Comparison of ENCODE assay signal across 17 mouse cellular contexts in genomic region chr12:75467814-75468213, GRCm38 (mm10). TPM values are rescaled to one million over a fixed set of nuclear protein-coding genes. Genes with fewer than 3 reads are reported as not detected.
A peak's percentile ranks its signal among the peaks of the same experiment; 100 is the strongest.
DNase-seq lines count a peak whose midpoint lies in the region; ATAC-seq and TF ChIP-seq lines count a peak whose summit lies in the region.
"Had no signal": no experiment of that assay in that cellular context is flagged by ENCODE, and none has a peak within 500 bp of the region (broad histone marks: within the 10 kb centered on the region; RNA-seq: fewer than 3 reads in every experiment).

No protein-coding gene starts in this region.

- H3K4me3 ChIP-seq in kidney, embryonic 15.5 days (replicated peaks), result no peak overlapping the region
- H3K4me3 ChIP-seq in lung, postnatal 0 days (ENCODE audit: low read depth, low read length), result no peak overlapping the region
- H3K4me3 ChIP-seq in embryonic facial prominence, embryonic 14.5 days (ENCODE audit: low read depth, low read length), result no peak overlapping the region
- no peak overlapping the region for H3K4me3 ChIP-seq in forebrain, postnatal 0 days (ENCODE audit: low read depth, low read length)
- H3K4me3 ChIP-seq: erythroblast, embryonic 14.5 days; hindbrain, embryonic 10.5 days had no signal

- WGBS in kidney, embryonic 15.5 days, result 92% methylated on average over 6 of the region's 6 CpGs
- WGBS in lung, postnatal 0 days, result 75% methylated on average over 6 of the region's 6 CpGs
- WGBS in embryonic facial prominence, embryonic 14.5 days, result 81% methylated on average over 6 of the region's 6 CpGs
- 87% methylated on average over 6 of the region's 6 CpGs for WGBS in forebrain, postnatal 0 days

- H3K27ac ChIP-seq in kidney, embryonic 15.5 days, result no peak overlapping the region
- no peak overlapping the region for H3K27ac ChIP-seq in lung, postnatal 0 days (ENCODE audit: low read length)
- peak overlapping the region; percentile 22; the same call in 1 of the 2 replicates for H3K27ac ChIP-seq in embryonic facial prominence, embryonic 14.5 days (replicated peaks; ENCODE audit: low read depth, low read length)
- no peak overlapping the region for H3K27ac ChIP-seq in forebrain, postnatal 0 days (ENCODE audit: low read depth, low read length)
- H3K27ac ChIP-seq: hindbrain, embryonic 10.5 days; macrophage had no signal

- no peaks in the 10 kb centered on the region for H3K27me3 ChIP-seq in kidney, embryonic 15.5 days
- H3K27me3 ChIP-seq in lung, postnatal 0 days (replicated peaks; ENCODE audit: insufficient read depth, low read length), result no peaks in the 10 kb centered on the region
- no peaks in the 10 kb centered on the region for H3K27me3 ChIP-seq in embryonic facial prominence, embryonic 14.5 days (replicated peaks; ENCODE audit: control insufficient read depth, insufficient read depth, low read length)
- no peaks in the 10 kb centered on the region for H3K27me3 ChIP-seq in forebrain, postnatal 0 days (ENCODE audit: insufficient read depth, low read length)

- no peak for TF ChIP-seq EP300 in lung, postnatal 0 days (IDR thresholded peaks at IDR 0.05)

- H3K9ac ChIP-seq in kidney, embryonic 15.5 days, result no peak overlapping the region
- H3K9ac ChIP-seq in lung, postnatal 0 days (replicated peaks; ENCODE audit: low read depth), result no peak overlapping the region
- H3K9ac ChIP-seq in embryonic facial prominence, embryonic 14.5 days (ENCODE audit: low read depth, low read length), result no peak overlapping the region
- no peak overlapping the region for H3K9ac ChIP-seq in forebrain, postnatal 0 days

- 0 out of 2 replicates have a peak, but pooled peaks cover 7% of the 10 kb centered on the region for H3K4me1 ChIP-seq in kidney, embryonic 15.5 days
- peaks cover 3% of the 10 kb centered on the region; the same call in 1 of the 2 replicates for H3K4me1 ChIP-seq in lung, postnatal 0 days (ENCODE audit: insufficient read depth, low read depth, low read length)
- H3K4me1 ChIP-seq in embryonic facial prominence, embryonic 14.5 days (ENCODE audit: control insufficient read depth, insufficient read depth, low read length), result no peaks in the 10 kb centered on the region
- no peaks in the 10 kb centered on the region for H3K4me1 ChIP-seq in forebrain, postnatal 0 days (ENCODE audit: insufficient read depth)
- H3K4me1 ChIP-seq: hindbrain, embryonic 10.5 days had no signal

- no peak for ATAC-seq in kidney, embryonic 15.5 days (replicated peaks; ENCODE audit: low FRiP score)
- ATAC-seq in lung, postnatal 0 days, result no peak
- ATAC-seq in embryonic facial prominence, embryonic 14.5 days (ENCODE audit: low read depth), result no peak
- ATAC-seq in forebrain, postnatal 0 days, result no peak
- no peak for ATAC-seq in erythroid progenitor cell, adult 5-6 weeks (replicated peaks; ENCODE audit: low FRiP score, poor library complexity, severe bottlenecking)

- H3K9me3 ChIP-seq in kidney, embryonic 15.5 days (replicated peaks), result no peaks in the 10 kb centered on the region
- no peaks in the 10 kb centered on the region for H3K9me3 ChIP-seq in lung, postnatal 0 days (ENCODE audit: low read length)
- H3K9me3 ChIP-seq in embryonic facial prominence, embryonic 14.5 days (ENCODE audit: control insufficient read depth, low read length), result no peaks in the 10 kb centered on the region
- no peaks in the 10 kb centered on the region for H3K9me3 ChIP-seq in forebrain, postnatal 0 days (ENCODE audit: low read length)
- H3K9me3 ChIP-seq: hindbrain, embryonic 10.5 days had no signal

- H3K4me2 ChIP-seq in kidney, embryonic 15.5 days, result no peak overlapping the region
- H3K4me2 ChIP-seq in lung, postnatal 0 days (replicated peaks; ENCODE audit: low read depth, low read length), result no peak overlapping the region
- no peak overlapping the region for H3K4me2 ChIP-seq in embryonic facial prominence, embryonic 14.5 days (ENCODE audit: low read depth, low read length)
- no peak overlapping the region for H3K4me2 ChIP-seq in forebrain, postnatal 0 days (ENCODE audit: low read depth)

- peak; percentile 55 for TF ChIP-seq CTCF in lung, postnatal 0 days (IDR thresholded peaks at IDR 0.05)
- no peak; the same call in 1 of the 2 replicates for TF ChIP-seq CTCF in forebrain, postnatal 0 days (IDR thresholded peaks at IDR 0.05; ENCODE audit: low read depth)

- peaks cover 47% of the 10 kb centered on the region for H3K36me3 ChIP-seq in kidney, embryonic 15.5 days
- H3K36me3 ChIP-seq in lung, postnatal 0 days (ENCODE audit: insufficient read depth, low read length), result peaks cover 11% of the 10 kb centered on the region; the same call in 1 of the 2 replicates
- peaks cover 34% of the 10 kb centered on the region for H3K36me3 ChIP-seq in embryonic facial prominence, embryonic 14.5 days (ENCODE audit: control insufficient read depth, insufficient read depth, low read length)
- H3K36me3 ChIP-seq in forebrain, postnatal 0 days (ENCODE audit: insufficient read depth), result peaks cover 26% of the 10 kb centered on the region

- DNase-seq in kidney, adult 9 months, result peak; percentile 58
- peak; percentile 30 for DNase-seq in lung, postnatal 0 days (ENCODE audit: low spot score)
- no peak for DNase-seq in lung, postnatal 10 days
- DNase-seq in embryonic facial prominence, embryonic 14.5 days (ENCODE audit: low spot score), result no peak
- DNase-seq in forebrain, postnatal 0 days, result no peak
- no peak for DNase-seq in right cerebral cortex, adult 18-20 months
- DNase-seq: cerebellum, postnatal 10 days; kidney, postnatal 4 days; right cerebral cortex, postnatal 25 days; thymus, postnatal 36 days had no signal

RNA-seq across cellular contexts. Expression of gene Gphb5, which starts 51.2 kb away (rescaled TPM):
- not detected in 2 replicates for polyA plus RNA-seq in kidney, embryonic 15.5 days (2015; fragmentation: Nextera tagmentation; extraction: Ambion mirVana)
- polyA plus RNA-seq in lung, postnatal 0 days (2015; fragmentation: Nextera tagmentation; extraction: Ambion mirVana), result not detected in 2 replicates
- polyA plus RNA-seq in embryonic facial prominence, embryonic 14.5 days (2014; fragmentation: Nextera tagmentation; extraction: Ambion mirVana), result 0.10 and 0.33 TPM in 2 replicates
- total RNA-seq in forebrain, postnatal 0 days (2014; rRNA removed), result not detected in 2 replicates
- not detected in 2 replicates for polyA plus RNA-seq in forebrain, postnatal 0 days (2015; fragmentation: Nextera tagmentation; extraction: Ambion mirVana)
- not detected in 2 replicates for total RNA-seq in erythroid progenitor cell, adult 5-6 weeks (2015; ENCODE audit: low replicate concordance)
- not detected in 2 replicates for total RNA-seq in erythroid progenitor cell, adult 5-6 weeks (2017; ENCODE audit: low replicate concordance)
- total RNA-seq: left cerebral cortex, postnatal 14 days had no signal
- polyA plus RNA-seq: erythroblast, embryonic 14.5 days; hindbrain, embryonic 10.5 days; macrophage; stomach, embryonic 14.5 days had no signal

Comparison
In these comparisons a context has a peak if more than half of its experiments do, and no peak if none do; other contexts are left out.
1. DNase-seq: peak in kidney, adult 9 months (single experiment) and lung, postnatal 0 days (single experiment); none in lung, postnatal 10 days (single experiment), embryonic facial prominence, embryonic 14.5 days (single experiment), forebrain, postnatal 0 days (single experiment) and right cerebral cortex, adult 18-20 months (single experiment).